Mouse (Mus musculus) bone marrow, adult 2 months (tissue): ENCODE data around the gene Ptov1.

ENCODE experiments used
- CTCF ChIP-seq: fragments of 200-500 bp; IDR thresholded peaks from 2 replicates; pipeline ENCODE4 v1.5.1; 2011; ENCODE audit warnings: low read length, control low read depth; ENCODE audit not compliant: control insufficient read depth, insufficient read depth
- POLR2A ChIP-seq: fragments of 200-500 bp; IDR thresholded peaks from 2 replicates; pipeline ENCODE4 v1.6.1; 2011; ENCODE audit warnings: low read depth, mild to moderate bottlenecking, control low read depth, low read length, borderline replicate concordance; ENCODE audit not compliant: control insufficient read depth

GRCm38 (mm10) chr7:44850789-44851624 lies 18.6 kb downstream of the Ptov1 start:
- no peak for TF ChIP-seq CTCF
- no peak for TF ChIP-seq POLR2A
